Mouse (Mus musculus) erythroblast, embryonic 14.5 days (primary cell): Measurements from ENCODE around the gene Hexim2.

Source experiments
- GATA1 ChIP-seq: IDR thresholded peaks from 2 replicates; pipeline ENCODE4 v1.6.1; 2012; ENCODE audit warnings: low read length, inconsistent platforms, mixed read lengths
- TAL1 ChIP-seq: IDR thresholded peaks from 3 replicates; pipeline ENCODE4 v1.6.1; 2012; ENCODE audit warnings: low read length, inconsistent platforms, mixed read lengths

GRCm38 (mm10) chr11:103106386-103106785, 25.8 kb upstream of the Hexim2 start:
- TF ChIP-seq TAL1 (no peak), GATA1 (no peak)
